Mouse (Mus musculus): ENCODE data around the gene Rasip1. TPM values are rescaled to one million over a fixed set of nuclear protein-coding genes. Genes with fewer than 3 reads are reported as not detected.

Rasip1 gene
- polyA plus RNA-seq (2014; fragmentation: Nextera tagmentation; extraction: Ambion mirVana), result 29.4 and 35.3 TPM in 2 replicates

DNA sequence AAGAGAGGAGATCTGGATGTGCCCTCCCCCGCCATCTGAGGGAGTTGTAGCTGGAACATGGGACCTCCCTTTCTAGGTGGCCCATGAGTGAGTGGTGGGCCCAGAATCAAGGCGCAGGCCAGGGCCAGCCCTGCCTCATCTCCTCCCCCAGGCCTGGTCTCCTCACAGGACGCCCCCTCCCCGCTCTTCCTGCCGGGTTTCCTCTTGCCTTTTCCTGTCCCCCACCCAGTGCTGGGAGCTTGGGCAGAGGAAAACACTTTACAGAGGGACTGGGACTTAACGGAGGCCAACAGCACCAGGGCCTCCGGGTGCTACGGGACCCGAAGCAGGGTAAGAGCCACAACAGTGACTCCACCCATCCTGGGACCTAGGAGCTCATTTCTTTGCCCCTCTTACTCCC lies at the start of gene Rasip1:
Rasip1 (plus strand) TSS at position 228 of the 400 bp plus-strand sequence.
- 73% methylated on average over 9 of the region's 9 CpGs for WGBS
- peak; percentile 55 for DNase-seq

GRCm38 (mm10) chr7:45585923-45586322 lies 41.4 kb upstream of the Rasip1 start:
- H3K4me3 ChIP-seq (ENCODE audit: low read depth, low read length), result no peak overlapping the region
- H3K36me3 ChIP-seq (ENCODE audit: insufficient read depth), result peaks cover 40% of the 10 kb centered on the region; the same call in 1 of the 2 replicates
- no peaks in the 10 kb centered on the region for H3K4me1 ChIP-seq (ENCODE audit: insufficient read depth)
- no peak overlapping the region for H3K27ac ChIP-seq (ENCODE audit: low read depth)
- no peak overlapping the region for H3K4me2 ChIP-seq
- no peaks in the 10 kb centered on the region for H3K27me3 ChIP-seq (ENCODE audit: insufficient read depth, low read length)
- DNase-seq (no peak), ATAC-seq (ENCODE audit: insufficient read depth) (no peak)
- 91% methylated on average over 6 of the region's 6 CpGs for WGBS
- TF ChIP-seq CTCF (IDR thresholded peaks at IDR 0.05; ENCODE audit: low read depth), result no peak
- H3K9ac ChIP-seq, result no peak overlapping the region
- H3K9me3 ChIP-seq (ENCODE audit: low read depth, low read length), result no peaks in the 10 kb centered on the region

More for the DNA sequence above, at the start of gene Rasip1:
- Histone ChIP-seq H3K9me3 (ENCODE audit: low read depth, low read length) (no peaks in the 10 kb centered on the region), H3K36me3 (ENCODE audit: insufficient read depth) (no peaks in the 10 kb centered on the region), H3K4me3 (ENCODE audit: low read depth, low read length) (peak within 1 kb of the TSS; percentile 58), H3K4me2 (peak within 1 kb of the TSS; percentile 96), H3K27ac (ENCODE audit: low read depth) (peak within 1 kb of the TSS; percentile 46), H3K4me1 (ENCODE audit: insufficient read depth) (0 out of 2 replicates have a peak, but pooled peaks cover under 1% of the 10 kb centered on the region), H3K27me3 (ENCODE audit: insufficient read depth, low read length) (peaks cover 17% of the 10 kb centered on the region), H3K9ac (peak within 1 kb of the TSS; percentile 73)
- ATAC-seq (ENCODE audit: insufficient read depth), result peak; percentile 15; the same call in 1 of the 2 replicates
- no peak for TF ChIP-seq CTCF (IDR thresholded peaks at IDR 0.05; ENCODE audit: low read depth)

DNA sequence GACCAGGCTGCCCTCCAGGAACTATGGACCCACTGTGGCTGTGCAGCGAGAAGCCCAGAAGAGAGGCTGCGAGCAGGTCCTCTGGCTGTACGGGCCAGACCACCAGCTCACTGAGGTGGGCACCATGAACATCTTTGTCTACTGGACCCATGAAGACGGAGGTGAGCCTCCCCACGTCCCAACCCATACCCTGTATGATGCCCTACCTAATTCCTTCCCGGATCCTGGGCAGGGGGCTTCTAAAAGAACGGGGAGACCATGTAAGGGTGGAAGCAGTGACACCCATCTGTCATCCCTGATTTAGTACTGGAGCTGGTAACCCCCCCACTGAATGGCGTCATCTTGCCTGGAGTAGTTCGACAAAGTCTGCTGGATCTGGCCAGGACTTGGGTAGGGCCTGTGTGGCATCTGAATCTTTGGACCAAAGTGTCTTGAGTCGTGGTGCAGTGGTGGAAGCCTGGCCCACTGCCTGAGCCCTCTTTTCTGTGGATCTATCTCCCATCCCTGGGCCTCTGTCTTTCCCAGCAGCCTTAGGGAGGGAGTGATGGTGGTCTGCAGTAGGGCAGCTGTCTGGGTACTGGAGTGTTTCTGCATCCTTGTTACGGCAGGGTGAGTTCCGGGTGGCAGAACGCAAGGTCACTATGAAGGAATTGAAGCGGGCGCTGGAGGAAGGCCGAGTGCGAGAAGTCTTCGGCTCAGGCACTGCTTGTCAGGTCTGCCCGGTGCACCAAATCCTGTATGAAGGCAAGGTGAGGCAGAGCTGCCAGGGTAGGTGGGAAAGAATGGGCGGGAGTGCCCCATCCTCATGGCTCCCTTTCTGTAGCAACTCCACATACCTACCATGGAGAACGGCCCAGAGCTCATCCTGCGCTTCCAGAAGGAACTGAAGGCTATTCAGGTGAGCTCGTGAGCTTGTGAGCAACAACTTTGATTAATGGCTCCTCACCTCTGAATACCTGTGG lies 39.4 kb upstream of the Rasip1 start:
- TF ChIP-seq CTCF (IDR thresholded peaks at IDR 0.05; ENCODE audit: low read depth), result no peak
- Histone ChIP-seq H3K4me3 (ENCODE audit: low read depth, low read length) (no peak overlapping the region), H3K27me3 (ENCODE audit: insufficient read depth, low read length) (no peaks in the 10 kb centered on the region), H3K9ac (no peak overlapping the region), H3K36me3 (ENCODE audit: insufficient read depth) (peaks cover 32% of the 10 kb centered on the region; the same call in 1 of the 2 replicates), H3K4me1 (ENCODE audit: insufficient read depth) (no peaks in the 10 kb centered on the region), H3K4me2 (no peak overlapping the region), H3K27ac (ENCODE audit: low read depth) (no peak overlapping the region), H3K9me3 (ENCODE audit: low read depth, low read length) (no peaks in the 10 kb centered on the region)
- WGBS, result 91% methylated on average over 23 of the region's 23 CpGs
- ATAC-seq (ENCODE audit: insufficient read depth) (no peak), DNase-seq (no peak)

- H3K27ac ChIP-seq (ENCODE audit: low read depth), result no peak overlapping the region
Measured at GRCm38 (mm10) chr7:45589173-45589572, 38.1 kb upstream of the Rasip1 start.

DNA sequence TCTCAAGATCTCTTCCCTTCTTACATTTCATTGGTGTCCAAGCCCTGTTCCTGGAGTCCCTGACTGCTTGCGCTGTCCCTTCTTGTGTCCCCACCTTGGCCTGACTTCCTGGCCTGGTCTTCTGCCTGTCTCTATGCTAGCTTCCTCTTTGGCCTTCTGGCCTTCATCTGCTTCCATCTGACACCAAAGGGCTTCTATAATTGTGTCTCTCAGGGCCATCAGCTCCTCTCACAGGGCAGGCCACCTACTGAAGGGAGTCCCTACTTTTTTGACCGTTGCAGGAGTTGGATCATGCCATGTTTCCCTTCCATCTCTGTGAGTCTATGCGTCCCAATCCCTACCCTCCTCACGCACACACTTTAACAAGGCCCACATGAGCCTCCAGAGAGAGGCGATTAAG lies 37.4 kb upstream of the Rasip1 start:
- DNase-seq (no peak), ATAC-seq (ENCODE audit: insufficient read depth) (no peak)
- no peak overlapping the region for H3K4me3 ChIP-seq (ENCODE audit: low read depth, low read length)
- 95% methylated on average over 5 of the region's 5 CpGs for WGBS
- H3K9ac ChIP-seq, result no peak overlapping the region
- H3K36me3 ChIP-seq (ENCODE audit: insufficient read depth), result peaks cover 23% of the 10 kb centered on the region; the same call in 1 of the 2 replicates
- no peak for TF ChIP-seq CTCF (IDR thresholded peaks at IDR 0.05; ENCODE audit: low read depth)
- H3K27me3 ChIP-seq (ENCODE audit: insufficient read depth, low read length), result no peaks in the 10 kb centered on the region
- no peak overlapping the region for H3K4me2 ChIP-seq
- no peak overlapping the region for H3K27ac ChIP-seq (ENCODE audit: low read depth)
- H3K9me3 ChIP-seq (ENCODE audit: low read depth, low read length), result no peaks in the 10 kb centered on the region
- no peaks in the 10 kb centered on the region for H3K4me1 ChIP-seq (ENCODE audit: insufficient read depth)

More at GRCm38 (mm10) chr7:45589173-45589572, 38.1 kb upstream of the Rasip1 start:
- peak overlapping the region; percentile 58 for H3K4me2 ChIP-seq
- peak; percentile 91 for TF ChIP-seq CTCF (IDR thresholded peaks at IDR 0.05; ENCODE audit: low read depth)
- no peaks in the 10 kb centered on the region for H3K4me1 ChIP-seq (ENCODE audit: insufficient read depth)
- peak overlapping the region; percentile 23; the same call in 1 of the 2 replicates for H3K9ac ChIP-seq
- peaks cover 27% of the 10 kb centered on the region; the same call in 1 of the 2 replicates for H3K36me3 ChIP-seq (ENCODE audit: insufficient read depth)
- no peaks in the 10 kb centered on the region for H3K27me3 ChIP-seq (ENCODE audit: insufficient read depth, low read length)
- ATAC-seq (ENCODE audit: insufficient read depth), result peak; percentile 98
- WGBS, result 3% methylated on average over 19 of the region's 19 CpGs
- no peaks in the 10 kb centered on the region for H3K9me3 ChIP-seq (ENCODE audit: low read depth, low read length)
- peak; percentile 97 for DNase-seq
- H3K4me3 ChIP-seq (ENCODE audit: low read depth, low read length), result peak overlapping the region; percentile 26

DNA sequence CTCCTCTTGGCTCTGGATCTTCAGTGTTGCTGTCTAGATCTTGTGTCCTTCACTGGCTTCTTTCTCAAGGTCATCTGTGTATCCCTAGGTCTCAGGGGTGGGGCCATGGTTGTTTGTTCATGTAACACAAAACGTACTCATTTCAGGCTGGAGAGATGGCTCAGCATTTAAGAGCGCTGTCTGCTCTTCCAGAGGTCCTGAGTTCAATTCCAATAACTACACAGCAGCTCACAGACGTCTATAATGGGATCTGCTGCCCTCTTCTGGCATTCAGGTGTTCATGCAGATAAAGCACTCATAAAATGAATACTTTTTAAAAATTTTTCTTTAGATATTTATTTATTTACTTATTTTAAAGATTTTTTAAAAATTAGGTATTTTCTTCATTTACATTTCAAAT lies 36.4 kb upstream of the Rasip1 start:
- H3K4me1 ChIP-seq (ENCODE audit: insufficient read depth), result no peaks in the 10 kb centered on the region
- no peaks in the 10 kb centered on the region for H3K27me3 ChIP-seq (ENCODE audit: insufficient read depth, low read length)
- DNase-seq, result peak; percentile 52
- no peak overlapping the region for H3K27ac ChIP-seq (ENCODE audit: low read depth)
- no peak overlapping the region for H3K4me2 ChIP-seq
- ATAC-seq (ENCODE audit: insufficient read depth), result no peak
- 62% methylated on average over 3 of the region's 3 CpGs for WGBS
- H3K4me3 ChIP-seq (ENCODE audit: low read depth, low read length), result no peak overlapping the region
- H3K9me3 ChIP-seq (ENCODE audit: low read depth, low read length), result no peaks in the 10 kb centered on the region
- H3K36me3 ChIP-seq (ENCODE audit: insufficient read depth), result peaks cover 15% of the 10 kb centered on the region; the same call in 1 of the 2 replicates
- TF ChIP-seq CTCF (IDR thresholded peaks at IDR 0.05; ENCODE audit: low read depth), result peak; percentile 42; the same call in 1 of the 2 replicates
- H3K9ac ChIP-seq, result no peak overlapping the region

GRCm38 (mm10) chr7:45591880-45592279 lies 35.4 kb upstream of the Rasip1 start:
- Histone ChIP-seq H3K4me3 (ENCODE audit: low read depth, low read length) (no peak overlapping the region), H3K4me2 (no peak overlapping the region), H3K27ac (ENCODE audit: low read depth) (no peak overlapping the region), H3K9me3 (ENCODE audit: low read depth, low read length) (no peaks in the 10 kb centered on the region), H3K27me3 (ENCODE audit: insufficient read depth, low read length) (no peaks in the 10 kb centered on the region), H3K36me3 (ENCODE audit: insufficient read depth) (peaks cover 12% of the 10 kb centered on the region; the same call in 1 of the 2 replicates), H3K4me1 (ENCODE audit: insufficient read depth) (no peaks in the 10 kb centered on the region), H3K9ac (no peak overlapping the region)
- 70% methylated on average over 7 of the region's 7 CpGs for WGBS
- no peak for DNase-seq
- no peak for ATAC-seq (ENCODE audit: insufficient read depth)
- no peak for TF ChIP-seq CTCF (IDR thresholded peaks at IDR 0.05; ENCODE audit: low read depth)
